Mouse (Mus musculus) kidney, postnatal 36 days (tissue): ENCODE results near the gene Spc25.

Source experiments
- DNase-seq, 2 experiments: peaks; one replicate each; pipeline ENCODE4 v3.0.0; 2021 to 2022; ENCODE audit warnings: mixed read lengths in 2 of 2

Gene Spc25

GRCm38 (mm10) chr2:69179721-69180120 lies 26.3 kb downstream of the Spc25 start:
- DNase-seq = no peak

GRCm38 (mm10) chr2:69175296-69175695 lies 30.7 kb downstream of the Spc25 start:
- DNase-seq = no peak

- peak in 1 of 2 experiments; percentile 12 for DNase-seq
These were observed 35.5 kb downstream of the Spc25 start for GRCm38 (mm10) chr2:69170395-69171077.

- DNase-seq = no peak
These were observed 47.1 kb downstream of the Spc25 start for GRCm38 (mm10) chr2:69158907-69159306.

- DNase-seq = no peak
These were observed 49.7 kb downstream of the Spc25 start for GRCm38 (mm10) chr2:69156283-69156682.

- no peak for DNase-seq
These were observed 50.1 kb downstream of the Spc25 start for GRCm38 (mm10) chr2:69155861-69156260.

- no peak for DNase-seq
These were observed 55.2 kb downstream of the Spc25 start for GRCm38 (mm10) chr2:69150841-69151240.

GRCm38 (mm10) chr2:69149154-69149553 lies 56.8 kb downstream of the Spc25 start:
- no peak for DNase-seq

- DNase-seq = peak; percentile 36 to 38
These were observed 57.3 kb downstream of the Spc25 start for GRCm38 (mm10) chr2:69148691-69149090.
